Mouse (Mus musculus) ES-E14 (cell line): ENCODE measurements at regions not wholly inside any gene's neighbourhood (a gene's known extent, or its start where the extent isn't known, plus 50 kb on each side); places are given as distances from the start of the nearest gene placed in this dataset.

Experiments used
- CHD2 ChIP-seq: IDR thresholded peaks from 2 replicates; pipeline ENCODE4 v1.6.1; 2014; ENCODE audit warnings: mild to moderate bottlenecking, low read depth, low read length, inconsistent platforms
- HCFC1 ChIP-seq: IDR thresholded peaks from 2 replicates; pipeline ENCODE4 v1.6.1; 2012; ENCODE audit warnings: low read length, inconsistent platforms, borderline replicate concordance; ENCODE audit not compliant: insufficient read depth
- MAFK ChIP-seq: IDR thresholded peaks from 2 replicates; pipeline ENCODE4 v1.6.1; 2014; ENCODE audit warnings: mild to moderate bottlenecking, low read depth, low read length, inconsistent platforms; ENCODE audit not compliant: insufficient read depth
- ZC3H11A ChIP-seq: IDR thresholded peaks from 2 replicates; pipeline ENCODE4 v1.6.1; 2012; ENCODE audit warnings: low read depth, mild to moderate bottlenecking, inconsistent platforms, low read length, borderline replicate concordance

GRCm38 (mm10) chr13:37290636-37291035, 54.4 kb upstream of the Ly86 start:
- TF ChIP-seq HCFC1 (no peak), ZC3H11A (no peak), CHD2 (no peak), MAFK (no peak)
